Mouse (Mus musculus): ENCODE results near the gene T.

Gene T

GRCm38 (mm10) chr17:8433121-8433977 lies 874 bp upstream of the T start:
- DNase-seq (ENCODE audit: low read depth, low spot score): no peak

GRCm38 (mm10) chr17:8436184-8436583 lies 2.0 kb downstream of the T start:
- no peak for DNase-seq (ENCODE audit: low read depth, low spot score)

GRCm38 (mm10) chr17:8444062-8444461 lies 9.8 kb downstream of the T start:
- DNase-seq (ENCODE audit: low read depth, low spot score): no peak

GRCm38 (mm10) chr17:8447676-8448192 lies 13.5 kb downstream of the T start:
- no peak for DNase-seq (ENCODE audit: low read depth, low spot score)

DNA sequence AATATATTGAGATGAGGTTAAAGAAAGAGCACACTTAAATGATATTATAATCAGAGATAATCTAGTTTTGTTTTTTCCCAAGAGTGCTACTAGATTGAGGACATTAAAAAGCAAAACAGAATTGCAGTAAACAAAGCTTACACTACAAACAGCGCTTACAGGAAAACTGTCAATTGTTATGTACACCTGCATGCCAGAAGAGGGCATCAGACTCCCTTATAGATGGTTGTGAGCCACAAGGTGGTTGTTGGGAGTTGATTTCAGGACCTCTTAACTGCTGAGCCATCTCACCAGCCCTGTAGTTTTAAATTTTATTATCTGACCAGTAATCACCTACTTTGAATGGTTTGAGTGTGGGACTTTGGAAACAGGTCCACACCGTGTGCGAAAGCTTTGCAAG lies 14.1 kb downstream of the T start:
- no peak for DNase-seq (ENCODE audit: low read depth, low spot score)

GRCm38 (mm10) chr17:8455196-8455595 lies 21.0 kb downstream of the T start:
- DNase-seq (ENCODE audit: low read depth, low spot score): no peak

DNA sequence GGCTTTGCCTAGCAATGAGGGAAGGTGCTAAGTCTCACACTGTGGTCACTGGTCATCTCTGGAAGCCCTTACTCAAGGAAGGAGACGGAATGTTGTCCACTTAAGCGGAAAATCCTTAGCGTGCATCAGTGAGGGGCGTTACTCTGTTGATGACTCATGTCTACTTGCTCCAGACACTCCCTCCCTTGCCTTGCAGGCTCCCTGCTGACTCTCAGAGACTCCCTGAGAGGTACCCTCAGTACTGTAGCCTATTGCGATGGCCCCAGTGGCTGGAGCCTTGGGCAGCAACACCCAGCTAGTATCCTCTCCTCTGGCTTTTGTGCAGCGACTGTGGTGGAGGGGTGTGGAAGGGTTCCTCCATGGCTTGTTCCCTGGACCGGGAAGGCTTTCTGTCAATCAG lies 21.4 kb downstream of the T start:
- no peak for DNase-seq (ENCODE audit: low read depth, low spot score)

DNA sequence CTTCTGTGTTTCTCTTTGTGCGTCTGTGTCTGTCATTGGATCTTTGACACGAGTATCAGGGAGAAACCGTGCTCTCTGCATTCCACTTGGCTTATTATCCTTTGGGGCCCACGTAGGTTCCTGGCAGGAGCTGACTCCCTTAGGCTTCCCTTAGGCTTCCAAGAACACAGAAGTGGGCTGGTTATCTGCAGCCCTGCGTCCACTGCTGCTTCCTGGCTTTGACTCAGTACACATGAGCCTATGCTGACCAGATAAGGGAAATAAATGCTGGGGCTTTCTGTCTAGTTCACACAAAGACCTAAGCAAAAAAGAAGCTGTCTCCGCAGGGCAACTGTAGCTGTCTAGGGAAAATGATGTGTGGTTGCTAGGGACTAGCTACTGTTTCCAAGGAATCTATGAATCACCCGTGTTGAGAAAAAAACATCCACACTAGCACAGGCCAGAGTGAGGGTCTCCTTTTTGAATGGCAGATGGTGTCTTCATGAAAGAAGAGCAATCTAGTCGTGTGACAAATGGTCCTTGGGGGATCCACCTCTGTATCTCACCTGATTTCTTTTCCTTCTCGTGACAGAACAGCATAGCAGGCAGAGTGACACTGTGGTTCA lies 22.7 kb downstream of the T start:
- DNase-seq (ENCODE audit: low read depth, low spot score): no peak

DNA sequence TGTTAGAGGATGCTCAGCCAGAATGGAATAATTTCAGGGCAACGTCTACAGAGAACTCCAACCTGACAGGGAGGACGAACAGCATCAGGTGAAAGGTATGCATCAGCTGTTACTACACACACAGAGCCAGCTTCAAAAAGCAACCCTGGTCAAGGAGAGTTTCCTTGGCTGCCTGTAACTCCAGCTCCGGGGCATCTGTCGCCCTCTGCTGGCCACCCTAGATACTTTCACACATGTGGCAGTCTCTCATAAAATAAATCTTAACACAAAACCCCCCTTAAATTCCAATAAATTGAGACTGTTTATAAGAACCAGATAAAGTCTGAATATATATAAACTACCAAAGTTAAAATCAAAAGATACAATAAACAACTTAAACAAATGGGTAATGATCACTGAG lies 27.3 kb downstream of the T start:
- no peak for DNase-seq (ENCODE audit: low read depth, low spot score)

DNA sequence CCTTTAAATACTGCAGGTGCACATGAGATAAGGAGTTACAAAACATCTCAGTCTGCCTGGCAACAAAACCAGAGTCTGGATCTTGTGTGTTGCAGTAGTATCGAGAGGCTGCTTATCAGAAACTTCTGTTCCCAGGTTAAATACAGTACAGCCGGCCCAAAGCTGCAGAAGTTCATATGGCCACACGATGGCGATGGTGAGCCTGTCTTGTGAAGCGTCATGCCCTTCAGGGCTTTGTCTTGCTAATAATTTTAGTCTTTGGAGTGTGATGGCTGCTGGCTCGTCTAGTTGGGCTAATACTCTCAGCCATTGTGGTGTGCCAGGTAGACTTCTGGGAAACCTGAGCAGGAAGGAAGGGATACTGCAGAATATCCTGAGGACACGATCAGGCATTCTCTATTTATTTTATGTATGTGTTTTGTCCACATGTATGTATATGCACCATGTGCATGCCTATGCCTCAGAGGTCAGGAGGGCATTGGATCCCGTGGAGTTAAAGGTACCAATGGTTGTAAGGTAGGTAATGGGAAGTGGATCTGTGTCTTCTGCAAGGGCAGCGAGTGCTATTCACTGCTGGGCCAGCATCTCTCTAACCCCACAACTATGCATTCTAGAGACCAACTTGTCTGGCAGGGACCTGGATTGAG lies 29.4 kb downstream of the T start:
- DNase-seq (ENCODE audit: low read depth, low spot score): peak; percentile 13

DNA sequence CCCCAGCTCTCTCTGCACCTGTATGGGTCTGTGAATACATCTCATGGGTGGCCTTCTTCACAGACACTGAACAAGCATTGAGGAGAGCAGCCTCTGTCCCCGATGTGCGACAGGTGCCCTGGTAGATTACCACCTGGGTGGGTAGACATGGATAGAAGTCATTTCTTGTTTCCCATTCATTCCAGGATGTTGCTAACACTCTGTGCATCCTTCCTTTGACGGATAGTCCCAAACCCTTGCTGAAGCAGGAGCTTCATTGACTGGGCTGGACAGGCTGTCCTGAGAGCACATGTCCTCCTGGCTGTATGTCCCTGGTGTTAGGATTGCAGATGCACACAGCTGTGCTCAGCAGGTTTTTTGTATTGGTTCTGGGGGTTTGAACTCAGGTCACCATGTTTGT lies 33.5 kb downstream of the T start:
- no peak for DNase-seq (ENCODE audit: low read depth, low spot score)

GRCm38 (mm10) chr17:8468716-8469344 lies 34.6 kb downstream of the T start:
- DNase-seq (ENCODE audit: low read depth, low spot score): no peak

DNA sequence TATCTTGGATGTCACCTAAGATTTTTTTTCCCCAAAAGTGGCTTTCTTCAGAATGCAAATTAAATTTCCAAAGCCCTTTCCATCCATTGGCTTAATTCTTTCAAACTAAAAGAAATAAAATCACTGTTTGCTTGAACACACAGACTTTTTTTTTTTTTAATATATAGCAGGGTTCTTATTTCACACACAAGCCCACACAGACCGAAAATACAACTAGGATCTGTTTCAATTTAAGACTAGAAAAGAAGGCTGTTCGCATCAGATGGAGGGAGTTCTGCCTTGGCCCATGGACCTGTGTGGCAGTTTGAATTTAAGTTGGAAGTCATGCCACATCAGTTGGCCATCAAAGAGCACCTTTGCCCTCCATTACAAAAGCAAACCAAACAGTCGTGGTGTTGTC lies 44.3 kb downstream of the T start:
- no peak for DNase-seq (ENCODE audit: low read depth, low spot score)

DNA sequence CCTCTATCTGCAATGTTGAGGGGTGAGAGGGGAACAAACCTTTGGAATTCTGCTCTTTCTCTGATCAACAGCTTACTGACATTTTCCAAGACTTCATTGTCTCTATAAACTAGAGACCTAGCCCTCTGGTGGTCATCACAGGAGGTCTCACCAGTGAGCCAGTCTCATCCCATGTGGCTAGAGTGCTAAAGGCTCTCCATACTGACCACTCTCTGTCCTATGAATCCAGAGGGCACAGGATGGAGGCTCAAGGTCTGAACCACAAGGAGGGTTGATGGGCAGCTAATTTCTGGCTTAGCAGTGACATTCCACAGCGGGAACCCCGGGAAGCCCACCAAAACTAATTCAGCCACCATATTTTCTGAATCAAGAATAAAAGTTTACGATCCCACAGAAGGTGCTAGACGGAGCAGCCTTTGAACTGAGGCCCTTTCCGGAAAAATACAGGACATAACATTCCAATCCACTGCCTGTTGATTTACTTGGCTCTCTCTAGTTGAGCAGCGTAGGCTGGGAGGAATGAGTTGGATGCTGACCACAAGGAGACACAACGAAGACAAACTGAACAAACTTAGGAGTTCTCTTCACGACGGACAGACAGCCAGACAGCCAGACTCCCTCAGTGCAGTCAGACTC lies 45.4 kb downstream of the T start:
- no peak for DNase-seq (ENCODE audit: low read depth, low spot score)

GRCm38 (mm10) chr17:8481797-8482196 lies 47.6 kb downstream of the T start:
- no peak for DNase-seq (ENCODE audit: low read depth, low spot score)

DNA sequence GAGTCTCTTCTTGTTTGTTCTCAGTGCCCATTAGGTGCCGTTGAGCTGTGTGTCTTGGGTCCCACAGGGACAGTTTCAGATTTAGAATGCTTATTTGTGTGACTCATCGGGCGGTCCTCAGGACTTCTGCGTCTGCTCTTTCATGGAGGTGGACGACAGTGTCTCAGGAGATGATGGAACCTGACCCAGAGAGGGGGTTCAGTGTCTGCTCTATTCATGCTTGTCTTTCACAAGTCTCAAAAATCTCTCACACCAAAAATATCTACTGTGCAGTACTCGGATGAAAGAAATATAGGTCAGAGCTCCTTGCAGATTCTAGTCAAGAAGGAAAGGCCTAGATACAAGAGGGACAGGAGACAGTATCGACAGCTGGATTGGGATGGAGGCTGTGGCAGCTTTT lies 48.7 kb downstream of the T start:
- DNase-seq (ENCODE audit: low read depth, low spot score): no peak

GRCm38 (mm10) chr17:8484246-8484645 lies 50.0 kb downstream of the T start:
- DNase-seq (ENCODE audit: low read depth, low spot score): no peak

DNA sequence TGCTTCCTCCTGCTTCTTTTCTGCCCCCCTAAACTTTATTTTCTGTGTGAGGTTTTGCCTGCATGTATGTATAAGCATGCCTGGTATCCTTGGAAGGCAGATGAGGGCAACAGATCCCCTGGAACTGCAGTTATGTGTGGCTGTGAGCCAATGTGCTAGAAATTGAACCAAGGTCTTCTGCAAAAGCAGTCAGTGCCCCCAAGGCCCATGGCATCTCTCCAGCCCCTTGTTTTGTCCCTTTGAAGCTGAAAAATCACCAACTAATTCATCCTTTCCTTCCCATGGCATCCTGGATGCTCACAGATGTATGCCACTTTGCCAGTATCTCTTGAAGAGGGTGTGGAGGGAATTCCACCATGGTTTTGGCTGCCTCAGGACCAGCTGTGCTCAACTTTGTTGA lies 50.9 kb downstream of the T start:
- DNase-seq (ENCODE audit: low read depth, low spot score): no peak

DNA sequence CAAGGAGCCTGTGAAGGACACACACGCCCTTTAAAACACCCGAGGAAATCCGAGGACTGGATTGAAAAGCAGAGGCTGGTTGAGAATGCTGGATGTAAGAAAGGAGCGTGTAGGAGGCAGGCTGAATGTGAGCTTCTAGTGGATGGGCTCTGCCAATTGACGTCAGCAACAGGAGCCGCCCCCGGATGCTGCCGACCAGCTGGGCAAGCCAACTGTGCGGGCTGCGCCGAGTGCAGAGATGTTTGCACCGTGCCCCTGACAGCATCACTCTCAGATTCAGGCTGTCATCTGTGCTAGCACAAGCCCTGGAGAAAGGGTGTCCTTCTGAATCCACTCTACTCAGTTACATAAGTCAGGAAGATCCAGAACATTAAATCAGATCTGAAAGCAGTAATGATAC lies 53.6 kb downstream of the T start:
- DNase-seq (ENCODE audit: low read depth, low spot score): no peak

GRCm38 (mm10) chr17:8490971-8491370 lies 56.7 kb downstream of the T start:
- DNase-seq (ENCODE audit: low read depth, low spot score): no peak
